Mouse (Mus musculus) effector memory CD4-positive, alpha-beta T cell, adult 5 months (primary cell): ENCODE data around the gene Gm11444. TPM values are rescaled to one million over a fixed set of nuclear protein-coding genes. Genes with fewer than 3 reads are reported as not detected.

Experiments
- polyA plus RNA-seq: library from polyadenylated mRNA; unstranded; fragments of 100-300 nt; shearing (Covaris generic); gene quantifications from one replicate; pipeline ENCODE4 v1.2.1, GENCODE M21; 2017

The Gm11444 gene
- polyA plus RNA-seq: not detected

GRCm38 (mm10) chr11:85850233-85850632 is at the start of gene Gm11444:
TSS of gene Gm11444 (minus strand) at chr11:85850333.

GRCm38 (mm10) chr11:85885665-85886428 is 35.7 kb upstream of the Gm11444 start, which contains the start of gene Tbx4:
TSS of gene Tbx4 (plus strand) at chr11:85886422.

DNA sequence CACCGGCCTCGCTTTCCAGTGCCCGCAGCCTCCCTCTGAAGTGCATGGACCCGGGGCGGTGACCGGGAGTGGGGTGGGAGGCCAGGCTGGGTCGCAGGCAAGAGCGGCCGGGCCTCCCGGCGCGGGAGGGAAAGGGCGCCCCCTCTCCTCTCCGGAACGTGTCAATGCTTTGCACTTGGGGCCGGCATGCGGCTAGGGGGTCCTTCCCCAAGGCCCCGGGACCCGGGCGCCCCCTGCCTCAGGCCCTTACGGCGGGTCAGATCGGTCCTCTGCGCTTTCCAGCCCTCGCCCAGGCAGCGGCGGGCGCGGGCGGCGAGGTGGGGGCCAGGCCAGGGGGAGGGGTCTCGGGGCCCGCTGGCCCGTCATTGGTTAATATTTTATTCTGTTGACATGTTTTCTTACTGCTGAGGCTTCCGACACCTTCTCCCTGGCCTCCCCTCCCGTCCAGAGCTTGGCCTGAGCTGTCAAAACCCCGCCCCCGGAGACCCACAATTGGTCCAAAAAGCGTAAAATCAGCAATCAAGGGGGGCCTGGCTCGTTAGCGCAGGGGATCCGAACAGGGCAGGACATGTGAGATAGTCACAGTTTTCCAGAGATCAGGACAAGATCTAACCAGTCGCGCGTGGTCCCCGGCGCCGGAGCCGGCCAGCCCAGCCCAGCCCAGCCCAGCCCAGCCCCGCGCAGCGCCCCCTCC is 17.8 kb downstream of the Gm11444 start, which contains the start of gene Tbx2:
Gene Tbx2, plus strand, starts transcription at position 321 of the 694 bp plus-strand sequence.

Other genes starting within 250 kb of the Gm11444 start
- gene Tbx2, start 17.8 kb downstream of the Gm11444 start, polyA plus RNA-seq: not detected
- not detected for gene Tbx4, start 36.1 kb upstream of the Gm11444 start, polyA plus RNA-seq